Mouse (Mus musculus) forebrain, embryonic 15.5 days (tissue): ENCODE measurements around the gene Usp53. TPM values are rescaled to one million over a fixed set of nuclear protein-coding genes. Genes with fewer than 3 reads are reported as not detected.
"Not testable (repeated sequence)": the region's sequence is repeated elsewhere in the genome, so short reads cannot be mapped to it uniquely, and the experiment has no call there.

Experiments
- ATAC-seq: fragments of 200-750 bp; cut with Nextera tagmentation; replicated peaks from 2 replicates; pipeline ENCODE4 v1.8.0; 2017; ENCODE audit warnings: mild to moderate bottlenecking, moderate TSS enrichment, moderate library complexity
- H3K27ac ChIP-seq: fragments of 300-500 bp; sonication (generic); replicated peaks from 2 replicates; pipeline ENCODE4 v1.5.1; 2015; ENCODE audit warnings: mild to moderate bottlenecking, inconsistent platforms
- H3K27me3 ChIP-seq: fragments of 300-500 bp; sonication (generic); 2 replicates; pipeline ENCODE4 v1.6.1; 2015; ENCODE audit warnings: inconsistent platforms
- H3K36me3 ChIP-seq: fragments of 300-500 bp; sonication (generic); 2 replicates; pipeline ENCODE4 v1.6.1; 2015; ENCODE audit warnings: mild to moderate bottlenecking, inconsistent platforms
- H3K4me1 ChIP-seq: fragments of 300-500 bp; sonication (generic); 2 replicates; pipeline ENCODE4 v1.6.1; 2015; ENCODE audit warnings: inconsistent platforms
- H3K4me2 ChIP-seq: fragments of 300-500 bp; sonication (generic); replicated peaks from 2 replicates; pipeline ENCODE4 v1.6.1; 2015; ENCODE audit warnings: mild to moderate bottlenecking, inconsistent platforms
- H3K4me3 ChIP-seq: fragments of 300-500 bp; sonication (generic); 2 replicates; pipeline ENCODE4 v1.5.1; 2015; ENCODE audit warnings: mild to moderate bottlenecking, inconsistent platforms
- H3K9ac ChIP-seq: fragments of 300-500 bp; sonication (generic); replicated peaks from 2 replicates; pipeline ENCODE4 v1.6.1; 2015; ENCODE audit warnings: mild to moderate bottlenecking, inconsistent platforms
- H3K9me3 ChIP-seq: fragments of 300-500 bp; sonication (generic); 2 replicates; pipeline ENCODE4 v1.6.1; 2016; ENCODE audit warnings: inconsistent platforms
- WGBS: fragments of 180-500 bp; shearing (Covaris S2); methylation state at CpG from one replicate; pipeline ENCODE4 v1.1.7; 2015; ENCODE audit warnings: mixed read lengths; 5-methylcytosine and 5-hydroxymethylcytosine counted together
- polyA plus RNA-seq: library from polyadenylated mRNA; unstranded; fragments of >200 nt; fragmentation: Nextera tagmentation; extraction: Ambion mirVana; gene quantifications from 2 replicates; pipeline ENCODE4 v1.2.1, GENCODE M21; 2015

The Usp53 gene
- polyA plus RNA-seq, 1 experiment from 2014 or later: 5.3 TPM

DNA sequence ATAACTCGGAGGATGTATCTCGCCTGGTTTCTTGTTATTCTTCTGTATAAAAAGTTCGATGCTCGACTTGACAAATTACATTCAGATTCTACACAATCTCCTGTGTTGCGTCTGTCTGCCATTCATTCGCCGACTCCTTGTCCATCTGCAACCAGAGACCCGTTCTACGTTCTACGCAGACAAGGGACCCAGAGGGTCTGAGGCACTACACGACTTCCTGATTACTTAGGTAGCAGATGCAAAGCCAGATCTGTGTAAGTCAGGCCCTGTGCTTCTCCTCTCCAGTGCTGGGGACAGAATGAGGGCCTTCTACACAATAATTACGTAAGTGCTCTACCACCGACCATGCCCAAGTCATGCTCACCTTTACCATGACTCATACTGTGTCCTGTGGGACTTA is 47.1 kb downstream of the Usp53 start:
- H3K4me2 ChIP-seq, H3K4me3 ChIP-seq, H3K9ac ChIP-seq, H3K27me3 ChIP-seq, H3K36me3 ChIP-seq, H3K9me3 ChIP-seq, H3K4me1 ChIP-seq, H3K27ac ChIP-seq, ATAC-seq: not testable (repeated sequence)
- WGBS: 67% methylated on average over 13 of the region's 13 CpGs

- Histone ChIP-seq H3K36me3 (0 out of 2 replicates have a peak, but pooled peaks cover under 1% of the 10 kb centered on the region), H3K27me3 (no peaks in the 10 kb centered on the region), H3K4me3 (no peak overlapping the region), H3K9ac (no peak overlapping the region), H3K4me1 (no peaks in the 10 kb centered on the region), H3K27ac (no peak overlapping the region), H3K9me3 (no peaks in the 10 kb centered on the region), H3K4me2 (no peak overlapping the region)
- 89% methylated on average over 1 of the region's 1 CpGs for WGBS
- ATAC-seq: no peak
These were observed 51.8 kb downstream of the Usp53 start for GRCm38 (mm10) chr3:122932466-122932865.

DNA sequence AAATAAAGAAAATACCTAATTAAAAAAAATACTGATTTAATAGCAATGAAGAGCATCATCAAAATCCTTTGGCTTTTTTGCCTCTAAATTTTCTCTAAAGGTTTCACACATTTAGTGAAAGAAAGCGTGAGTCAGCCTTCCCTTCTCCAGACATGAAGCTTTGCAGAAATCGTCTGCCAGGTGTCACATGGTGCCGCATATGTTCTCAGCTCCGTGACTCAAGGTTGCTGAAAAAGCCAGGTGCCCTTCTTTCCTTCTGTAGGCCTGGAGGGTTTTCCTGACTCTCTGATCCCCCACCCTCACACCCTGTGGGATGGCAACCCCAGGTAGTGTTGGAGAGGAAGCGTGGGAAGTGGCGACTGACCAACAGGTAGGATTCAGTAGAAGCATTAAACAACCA is 54.6 kb downstream of the Usp53 start:
- no peaks in the 10 kb centered on the region for H3K27me3 ChIP-seq
- WGBS: 89% methylated on average over 6 of the region's 6 CpGs
- no peaks in the 10 kb centered on the region for H3K9me3 ChIP-seq
- peaks cover 4% of the 10 kb centered on the region; the same call in 1 of the 2 replicates for H3K36me3 ChIP-seq
- H3K4me1 ChIP-seq: peaks cover 13% of the 10 kb centered on the region
- no peak overlapping the region for H3K4me3 ChIP-seq
- H3K4me2 ChIP-seq: no peak overlapping the region
- no peak for ATAC-seq
- no peak overlapping the region for H3K9ac ChIP-seq
- no peak overlapping the region for H3K27ac ChIP-seq

DNA sequence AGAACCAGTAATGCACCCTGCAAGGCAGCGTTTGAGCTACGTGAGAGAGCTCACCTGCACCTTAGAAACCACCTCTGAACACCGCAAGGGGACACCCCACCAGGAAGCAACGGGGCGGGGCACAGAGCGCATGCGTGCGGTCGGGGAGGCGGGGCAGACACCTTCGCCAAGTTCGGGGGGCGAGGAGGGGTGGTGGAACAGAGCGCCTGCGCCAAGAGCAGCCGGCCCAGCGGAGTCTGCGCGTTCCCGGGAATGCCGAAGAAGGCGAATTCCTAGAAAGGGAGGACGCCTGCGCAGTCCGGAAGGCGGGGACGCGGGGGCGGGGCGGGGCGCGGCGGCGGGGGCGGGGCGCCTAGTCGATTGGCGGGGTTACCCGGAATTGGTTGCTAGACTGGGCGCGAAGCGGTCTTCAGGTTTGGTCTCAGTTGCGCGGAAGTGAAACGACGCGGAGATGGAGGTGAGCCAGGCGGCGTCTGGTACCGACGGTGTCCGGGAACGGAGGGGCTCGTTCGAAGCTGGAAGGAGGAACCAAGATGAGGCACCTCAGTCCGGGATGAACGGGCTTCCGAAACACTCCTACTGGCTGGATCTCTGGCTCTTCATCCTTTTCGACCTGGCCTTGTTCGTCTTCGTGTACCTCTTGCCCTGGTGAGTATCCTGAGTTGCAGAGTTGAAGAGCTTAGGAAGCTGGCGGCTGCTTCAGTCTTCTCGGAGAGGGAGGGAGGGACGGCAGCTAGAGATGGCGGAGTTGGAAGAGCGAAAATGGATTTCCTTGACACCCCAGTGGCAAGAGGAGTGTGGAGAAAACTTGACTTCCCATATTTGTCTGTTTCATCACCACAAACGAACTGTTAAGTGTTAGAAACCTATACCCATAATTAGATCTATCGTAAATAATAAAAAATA is 60.0 kb downstream of the Usp53 start, which contains the start of gene 1810037I17Rik:
Gene 1810037I17Rik (plus strand): TSS at position 195 of the 906 bp plus-strand sequence.
- Histone ChIP-seq H3K4me1 (peaks cover 13% of the 10 kb centered on the region), H3K4me3 (peak within 1 kb of the TSS; percentile 63), H3K9ac (peak within 1 kb of the TSS; percentile 67), H3K27me3 (no peaks in the 10 kb centered on the region), H3K9me3 (no peaks in the 10 kb centered on the region), H3K4me2 (peak within 1 kb of the TSS; percentile 53), H3K27ac (peak within 1 kb of the TSS; percentile 84), H3K36me3 (peaks cover 4% of the 10 kb centered on the region; the same call in 1 of the 2 replicates)
- ATAC-seq: peak; percentile 99
- WGBS: under 1% methylated on average over 67 of the region's 68 CpGs

DNA sequence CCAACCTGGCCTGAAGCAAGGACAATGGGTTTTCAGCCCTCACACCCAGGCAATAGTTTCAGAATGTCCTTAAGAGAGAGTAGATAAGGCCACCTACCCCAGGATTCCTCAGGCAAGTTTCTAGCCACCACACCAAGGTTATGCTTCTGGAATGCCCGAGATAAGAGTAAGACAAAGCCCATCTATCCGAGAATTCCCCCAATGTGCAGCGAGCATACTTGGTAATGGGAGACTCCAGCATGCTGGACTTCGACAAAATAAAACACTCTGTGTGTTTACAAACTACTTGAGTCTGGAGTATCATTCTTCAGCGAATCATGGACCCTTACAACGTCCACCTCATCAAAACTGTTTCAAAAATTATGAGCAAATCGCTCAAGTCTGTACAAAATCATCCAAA is 61.2 kb downstream of the Usp53 start:
- Histone ChIP-seq H3K36me3 (peaks cover 4% of the 10 kb centered on the region; the same call in 1 of the 2 replicates), H3K4me3 (no peak overlapping the region), H3K4me1 (peaks cover 13% of the 10 kb centered on the region), H3K4me2 (peak overlapping the region; percentile 53; the same call in 1 of the 2 replicates), H3K27me3 (no peaks in the 10 kb centered on the region), H3K9me3 (no peaks in the 10 kb centered on the region), H3K9ac (no peak overlapping the region), H3K27ac (no peak overlapping the region)
- WGBS: 76% methylated on average over 7 of the region's 7 CpGs
- ATAC-seq: no peak

DNA sequence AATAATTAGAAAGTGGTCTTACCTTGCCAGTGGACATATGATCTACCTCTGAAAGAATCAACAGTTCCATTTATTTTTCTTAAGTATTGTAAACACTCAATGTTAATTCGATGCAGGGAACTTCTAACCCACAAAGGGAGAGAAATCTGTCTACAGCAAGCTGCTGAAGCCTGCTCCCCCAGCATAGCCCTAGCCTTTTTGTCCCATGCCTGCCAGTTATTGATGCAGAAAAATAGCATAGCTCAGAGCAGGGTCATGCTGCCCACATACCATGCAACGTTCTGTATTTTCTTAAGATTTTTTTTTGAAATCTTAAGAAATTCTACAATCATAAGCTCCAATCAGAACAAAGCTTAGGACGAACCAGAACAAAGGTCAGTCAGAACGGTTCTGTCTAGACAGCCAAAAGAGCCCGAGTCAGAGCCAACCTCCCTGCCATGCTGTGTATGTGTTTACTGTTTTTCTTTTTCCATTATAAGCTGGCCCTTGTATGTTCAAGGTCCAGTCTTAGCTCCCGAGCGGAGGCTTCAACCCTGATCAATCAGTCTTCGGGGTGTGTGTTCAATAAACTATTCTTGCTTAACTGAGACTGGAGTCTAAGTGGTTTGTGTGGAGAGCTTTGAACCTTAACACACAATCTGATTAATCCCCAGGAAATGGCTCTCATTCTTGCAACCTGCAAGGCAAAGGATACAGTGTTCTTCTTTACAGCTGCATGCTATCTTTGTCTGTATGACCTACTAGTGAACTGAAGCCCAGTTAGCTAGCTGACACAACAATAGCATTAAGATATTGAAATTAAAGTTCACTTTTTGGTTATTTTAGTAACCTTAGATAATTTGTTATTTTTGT is 62.4 kb downstream of the Usp53 start:
- Histone ChIP-seq H3K4me3 (no peak overlapping the region), H3K36me3 (no peaks in the 10 kb centered on the region), H3K27me3 (no peaks in the 10 kb centered on the region), H3K27ac (no peak overlapping the region), H3K4me2 (no peak overlapping the region), H3K9me3 (no peaks in the 10 kb centered on the region), H3K4me1 (peaks cover 13% of the 10 kb centered on the region), H3K9ac (no peak overlapping the region)
- ATAC-seq: no peak
- WGBS: 76% methylated on average over 8 of the region's 8 CpGs

GRCm38 (mm10) chr3:122920572-122921435 is 63.5 kb downstream of the Usp53 start:
- no peak for ATAC-seq
- H3K27me3 ChIP-seq: no peaks in the 10 kb centered on the region
- H3K9me3 ChIP-seq: no peaks in the 10 kb centered on the region
- 63% methylated on average over 8 of the region's 8 CpGs for WGBS
- H3K9ac ChIP-seq: no peak overlapping the region
- H3K4me3 ChIP-seq: no peak overlapping the region
- no peaks in the 10 kb centered on the region for H3K36me3 ChIP-seq
- H3K4me1 ChIP-seq: peaks cover 7% of the 10 kb centered on the region
- H3K27ac ChIP-seq: no peak overlapping the region
- H3K4me2 ChIP-seq: no peak overlapping the region

GRCm38 (mm10) chr3:122919260-122919659 is 65.0 kb downstream of the Usp53 start, which contains the start of gene Gm10959:
Gene Gm10959, minus strand, starts transcription at chr3:122919360.
- WGBS: 88% methylated on average over 8 of the region's 8 CpGs
- Histone ChIP-seq H3K4me1 (no peaks in the 10 kb centered on the region), H3K4me3 (no peak within 1 kb of the TSS), H3K27me3 (no peaks in the 10 kb centered on the region), H3K27ac (no peak within 1 kb of the TSS), H3K9ac (no peak within 1 kb of the TSS), H3K36me3 (no peaks in the 10 kb centered on the region), H3K4me2 (no peak within 1 kb of the TSS), H3K9me3 (no peaks in the 10 kb centered on the region)
- ATAC-seq: no peak

GRCm38 (mm10) chr3:122918672-122919071 is 65.6 kb downstream of the Usp53 start:
- Histone ChIP-seq H3K4me1 (no peaks in the 10 kb centered on the region), H3K27me3 (no peaks in the 10 kb centered on the region), H3K4me3 (no peak overlapping the region), H3K9ac (no peak overlapping the region), H3K4me2 (no peak overlapping the region), H3K27ac (no peak overlapping the region), H3K9me3 (no peaks in the 10 kb centered on the region), H3K36me3 (no peaks in the 10 kb centered on the region)
- no peak for ATAC-seq
- WGBS: 80% methylated on average over 2 of the region's 2 CpGs

DNA sequence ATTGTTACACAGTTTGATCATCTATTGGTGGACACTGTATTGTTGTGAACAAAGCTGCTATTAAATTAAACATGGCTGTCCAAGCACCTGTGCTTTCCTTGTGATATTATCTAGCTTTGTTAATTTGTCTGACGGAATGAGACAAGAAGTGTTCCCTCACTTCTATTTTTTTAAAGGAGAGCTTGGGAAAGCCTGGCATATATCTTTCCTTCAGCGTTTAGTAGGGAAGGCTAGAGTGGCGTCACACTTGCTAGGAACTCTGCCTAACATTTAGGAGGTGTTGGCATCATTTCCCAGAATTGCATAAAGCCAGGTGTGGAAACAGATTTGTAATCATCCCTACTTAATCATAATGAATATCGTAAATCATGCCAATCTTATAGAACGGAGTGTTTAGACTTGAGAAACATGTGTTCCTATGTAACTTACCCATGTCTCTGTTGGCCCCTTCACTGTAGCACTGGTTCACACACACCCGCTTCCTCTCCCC is 68.1 kb downstream of the Usp53 start:
- Histone ChIP-seq H3K4me1 (no peaks in the 10 kb centered on the region), H3K9ac (no peak overlapping the region), H3K36me3 (no peaks in the 10 kb centered on the region), H3K4me3 (no peak overlapping the region), H3K27ac (no peak overlapping the region), H3K4me2 (no peak overlapping the region), H3K27me3 (no peaks in the 10 kb centered on the region), H3K9me3 (no peaks in the 10 kb centered on the region)
- ATAC-seq: no peak
- WGBS: 89% methylated on average over 6 of the region's 6 CpGs

DNA sequence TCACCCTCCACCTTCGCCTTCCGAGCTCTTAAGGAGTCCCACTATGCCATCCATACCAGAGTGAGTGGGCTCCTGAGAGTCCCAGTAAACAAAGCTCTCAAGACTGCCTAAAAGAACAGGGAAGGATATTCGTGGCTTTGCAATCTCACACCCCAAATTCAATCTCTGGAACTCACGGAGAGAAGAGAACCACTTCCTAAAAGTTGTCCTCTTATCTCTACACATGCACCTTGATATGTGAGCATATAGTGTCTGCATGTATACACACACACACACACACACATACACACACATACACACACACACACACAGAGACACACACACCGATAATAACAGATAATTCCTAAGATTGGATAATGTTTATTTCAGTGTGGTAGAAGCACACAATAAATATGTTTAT is 68.8 kb downstream of the Usp53 start:
- no peak overlapping the region for H3K4me2 ChIP-seq
- no peaks in the 10 kb centered on the region for H3K9me3 ChIP-seq
- H3K4me1 ChIP-seq: no peaks in the 10 kb centered on the region
- no peak overlapping the region for H3K27ac ChIP-seq
- no peak overlapping the region for H3K9ac ChIP-seq
- WGBS: 86% methylated on average over 5 of the region's 5 CpGs
- H3K36me3 ChIP-seq: no peaks in the 10 kb centered on the region
- H3K4me3 ChIP-seq: no peak overlapping the region
- no peaks in the 10 kb centered on the region for H3K27me3 ChIP-seq
- ATAC-seq: no peak
